In the genomic region with DNA sequence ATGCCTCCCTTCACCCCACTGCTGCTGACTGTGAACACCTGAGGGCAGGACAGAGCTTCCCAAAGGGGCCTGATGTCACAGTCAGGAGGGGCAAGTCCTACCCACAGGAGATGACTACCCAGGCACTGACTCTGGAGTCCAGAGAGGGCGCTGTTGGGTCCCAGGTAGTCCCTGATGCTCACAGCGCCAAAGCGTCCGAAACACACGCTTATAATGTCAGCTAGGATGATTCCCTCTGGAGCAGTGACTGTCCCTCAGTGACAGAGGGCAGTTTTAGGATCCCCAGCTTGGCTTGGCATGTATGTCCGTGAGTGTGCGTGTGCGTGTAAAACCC, we compare ENCODE assay signal across 12 mouse cellular contexts. TPM values are rescaled to one million over a fixed set of nuclear protein-coding genes. Genes with fewer than 3 reads are reported as not detected.
DNase-seq lines count a peak whose midpoint lies in the region; TF ChIP-seq lines count a peak whose summit lies in the region.
"Had no signal": no experiment of that assay in that cellular context is flagged by ENCODE, and none has a peak within 500 bp of the region (broad histone marks: within the 10 kb centered on the region; RNA-seq: fewer than 3 reads in every experiment).

No protein-coding gene starts in this region.

- TF ChIP-seq CTCF in layer of hippocampus, adult 2 months (conservative IDR thresholded peaks at IDR 0.05), result peak; percentile 52
- TF ChIP-seq CTCF in cortical plate, adult 2 months (IDR thresholded peaks at IDR 0.05; ENCODE audit: extremely low read depth, insufficient read depth, low read length), result 0 out of 2 replicates have a peak, but pooled peaks have one; percentile 7

- no peak overlapping the region for H3K4me3 ChIP-seq in layer of hippocampus, adult 2 months
- H3K4me3 ChIP-seq in cortical plate, adult 2 months (ENCODE audit: insufficient read depth, low read length), result no peak overlapping the region
- H3K4me3 ChIP-seq: intestine, embryonic 15.5 days; midbrain, embryonic 15.5 days had no signal

- TF ChIP-seq POLR2A in cortical plate, adult 2 months (IDR thresholded peaks at IDR 0.05; ENCODE audit: extremely low read depth, insufficient read depth, low read length), result no peak

- peak; percentile 34 to 63 for DNase-seq in cerebellum, postnatal 14 days
- DNase-seq in cerebellum, adult 9-10 months, result no peak
- DNase-seq in layer of hippocampus, adult 2 months (ENCODE audit: low spot score in 2 of 2), result no peak
- DNase-seq in layer of hippocampus, adult 11-12 months (ENCODE audit: low spot score), result no peak
- DNase-seq in A20 (ENCODE audit: low read depth, low spot score), result peak; percentile 10
- no peak for DNase-seq in left cerebral cortex, adult 9 months (ENCODE audit: low spot score in 2 of 2)
- DNase-seq in frontal cortex, postnatal 10 days (ENCODE audit: low spot score in 2 of 2), result no peak
- DNase-seq: adrenal gland, postnatal 10 days had no signal

- no peak overlapping the region for H3K27ac ChIP-seq in layer of hippocampus, adult 2 months
- no peak overlapping the region for H3K27ac ChIP-seq in cortical plate, adult 2 months (ENCODE audit: insufficient read depth, low read length)
- H3K27ac ChIP-seq: intestine, embryonic 15.5 days; midbrain, embryonic 15.5 days had no signal

- H3K4me1 ChIP-seq in cortical plate, adult 2 months (ENCODE audit: control insufficient read depth, insufficient read depth, low read length), result peaks cover 3% of the 10 kb centered on the region

RNA-seq across cellular contexts. Expression of gene Zbp1, which starts 14.0 kb away (rescaled TPM):
- under 1 TPM in 1 of 2 experiments, not detected in 1; 0.28 TPM for total RNA-seq in layer of hippocampus, adult 2 months (2021)
- polyA plus RNA-seq in cortical plate, adult 2 months (2012; rRNA removed), result 0.55 and 1.0 TPM in 2 replicates

RNA-seq across cellular contexts. Expression of gene Pmepa1, which starts 43.6 kb away (rescaled TPM):
- total RNA-seq in layer of hippocampus, adult 2 months (2021), result 10 to 100 TPM; 20.4 to 24.0 TPM
- 39.8 and 42.3 TPM in 2 replicates for polyA plus RNA-seq in cortical plate, adult 2 months (2012; rRNA removed)
- total RNA-seq: granulocyte monocyte progenitor cell, adult 5-6 weeks had no signal

Comparison
In these comparisons a context has a peak if more than half of its experiments do, and no peak if none do; other contexts are left out.
1. DNase-seq: peak in cerebellum, postnatal 14 days (2 of 2) and A20 (single experiment); none in cerebellum, adult 9-10 months (single experiment), layer of hippocampus, adult 2 months (0 of 2), layer of hippocampus, adult 11-12 months (single experiment), left cerebral cortex, adult 9 months (0 of 2) and frontal cortex, postnatal 10 days (0 of 2).